Mouse (Mus musculus) retina, postnatal 1 day (tissue): Measurements from ENCODE around the gene Med28.

Experiments
- DNase-seq: peaks from one replicate; pipeline ENCODE4 v3.0.0-alpha.2; 2012

Med28 gene

GRCm38 (mm10) chr5:45513511-45513910, 6.5 kb upstream of the Med28 start:
- no peak for DNase-seq

- no peak for DNase-seq
Measured at GRCm38 (mm10) chr5:45514599-45514998, 5.4 kb upstream of the Med28 start.

- no peak for DNase-seq
Measured at GRCm38 (mm10) chr5:45515151-45515743, 4.8 kb upstream of the Med28 start.

GRCm38 (mm10) chr5:45520809-45521110, 731 bp downstream of the Med28 start:
- DNase-seq = no peak

- DNase-seq = no peak
Measured at GRCm38 (mm10) chr5:45521601-45522000, 1.6 kb downstream of the Med28 start.

- no peak for DNase-seq
Measured at GRCm38 (mm10) chr5:45525101-45525500, 5.1 kb downstream of the Med28 start.

GRCm38 (mm10) chr5:45526338-45526737, 6.3 kb downstream of the Med28 start:
- DNase-seq = no peak

- no peak for DNase-seq
Measured at GRCm38 (mm10) chr5:45529696-45530095, 9.7 kb downstream of the Med28 start.

GRCm38 (mm10) chr5:45534319-45535098, 14.5 kb downstream of the Med28 start:
- DNase-seq = peak; percentile 81

GRCm38 (mm10) chr5:45535177-45535576, 15.1 kb downstream of the Med28 start:
- DNase-seq = no peak

GRCm38 (mm10) chr5:45539502-45539901, 19.5 kb downstream of the Med28 start:
- peak; percentile 21 for DNase-seq

- DNase-seq = peak; percentile 22
Measured at GRCm38 (mm10) chr5:45543374-45543773, 23.3 kb downstream of the Med28 start.

- no peak for DNase-seq
Measured at GRCm38 (mm10) chr5:45549586-45549985, 29.6 kb downstream of the Med28 start.

- DNase-seq = no peak
Measured at GRCm38 (mm10) chr5:45564054-45564453, 44.0 kb downstream of the Med28 start.

GRCm38 (mm10) chr5:45565829-45566228, 45.8 kb downstream of the Med28 start:
- peak; percentile 58 for DNase-seq

- no peak for DNase-seq
Measured at GRCm38 (mm10) chr5:45572816-45573215, 52.8 kb downstream of the Med28 start.

- no peak for DNase-seq
Measured at GRCm38 (mm10) chr5:45576716-45577115, 56.7 kb downstream of the Med28 start.

- DNase-seq = no peak
Measured at GRCm38 (mm10) chr5:45577376-45577775, 57.3 kb downstream of the Med28 start.
